Mouse (Mus musculus) layer of hippocampus, adult 9-11 months (tissue): ENCODE measurements around the gene Ptprh.
"Not testable (repeated sequence)": the region's sequence is repeated elsewhere in the genome, so short reads cannot be mapped to it uniquely, and the experiment has no call there.

Source experiments
- DNase-seq: peaks from one replicate; pipeline ENCODE4 v3.0.0; 2022

Ptprh gene

GRCm38 (mm10) chr7:4597046-4597445 lies 6.8 kb downstream of the Ptprh start:
- DNase-seq, result not testable (repeated sequence)

GRCm38 (mm10) chr7:4581481-4581880 lies 22.4 kb downstream of the Ptprh start:
- DNase-seq, result not testable (repeated sequence)

- DNase-seq, result not testable (repeated sequence)
These were observed 31.5 kb downstream of the Ptprh start for GRCm38 (mm10) chr7:4572361-4572760.

GRCm38 (mm10) chr7:4562660-4563059 lies 41.2 kb downstream of the Ptprh start:
- DNase-seq, result no peak

DNA sequence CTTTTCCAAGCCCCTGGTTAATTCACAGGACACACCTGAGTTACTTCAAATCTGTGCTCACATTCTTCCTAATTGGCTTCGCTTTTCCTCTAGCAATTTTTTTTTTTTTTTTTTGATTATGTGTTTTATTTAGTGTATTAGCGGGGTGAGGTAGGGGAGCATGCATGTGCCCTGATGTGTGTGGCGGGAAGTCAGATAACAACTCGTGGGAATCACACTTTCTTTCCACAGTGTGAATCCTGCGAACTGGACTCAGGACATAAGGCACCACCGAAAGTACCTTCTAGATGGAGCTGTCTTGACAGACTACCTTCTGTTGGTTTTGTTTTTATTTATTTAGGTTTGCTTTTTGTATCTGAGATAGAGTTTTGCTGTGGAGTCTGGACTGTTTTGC lies 46.7 kb downstream of the Ptprh start:
- DNase-seq, result no peak

DNA sequence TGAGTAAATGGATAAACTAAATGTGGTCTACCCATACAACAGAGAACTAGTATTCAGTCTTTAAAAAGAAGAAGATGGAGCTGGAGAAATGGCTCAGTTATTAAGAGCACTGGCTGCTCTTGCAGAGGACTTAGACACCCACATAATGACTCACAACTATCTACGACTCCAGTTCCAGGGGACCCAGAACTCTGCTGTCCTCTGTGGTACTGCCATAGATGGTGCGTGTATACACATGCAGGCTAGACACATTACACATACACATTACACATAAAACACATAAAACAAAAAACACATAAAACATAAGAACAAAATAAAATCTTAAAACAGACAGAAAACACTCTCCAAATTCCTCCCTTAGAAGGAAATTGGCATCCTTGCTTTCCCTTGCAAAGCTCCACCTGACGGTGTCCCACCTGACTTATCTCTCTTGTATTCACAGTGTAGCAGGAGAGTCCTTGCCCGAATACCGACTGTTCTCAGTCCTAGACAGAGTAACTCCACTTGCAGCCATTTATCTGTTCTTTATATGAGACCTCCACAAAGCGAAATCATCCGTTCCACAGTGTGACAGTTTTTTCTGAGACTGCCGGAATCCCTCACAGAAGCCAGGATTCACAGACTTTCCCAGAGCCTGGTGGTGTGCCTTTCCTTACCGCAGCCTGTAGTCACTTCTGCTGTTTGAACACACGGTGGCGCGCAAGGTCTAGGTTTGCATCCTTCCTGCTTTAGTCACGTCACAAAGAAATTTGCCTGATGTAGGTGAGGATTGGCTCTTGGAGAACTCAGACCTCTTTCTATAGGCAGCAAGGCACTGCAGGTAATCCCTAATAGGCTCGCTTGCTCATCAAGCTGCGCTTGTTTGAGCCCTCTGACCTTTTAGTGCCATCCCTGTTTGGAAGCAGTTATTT lies 47.3 kb downstream of the Ptprh start:
- DNase-seq, result peak; percentile 74

DNA sequence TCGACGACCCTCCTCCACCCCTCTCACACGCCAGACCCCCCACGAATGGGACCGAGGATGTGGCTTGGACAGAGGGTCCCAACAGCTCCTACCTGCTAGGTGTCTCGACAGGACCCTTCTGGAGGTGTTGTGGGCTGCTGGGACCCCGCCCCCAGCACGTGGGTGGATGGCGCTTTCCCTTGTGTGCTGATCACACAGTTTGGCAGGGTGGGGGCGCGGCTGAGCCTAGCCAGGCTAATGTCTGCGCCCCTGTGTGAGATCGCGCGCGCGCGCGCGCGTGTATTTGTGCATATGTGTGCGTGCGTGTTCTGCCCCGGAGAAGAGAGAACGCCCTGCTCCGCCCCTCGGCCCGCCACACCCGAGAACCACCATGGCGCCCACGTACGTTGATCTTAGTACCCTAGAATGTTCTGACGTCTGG lies 56.6 kb downstream of the Ptprh start, which contains the start of gene Syt5:
TSS of gene Syt5 (minus strand) at position 321 of the 421 bp plus-strand sequence.
- peak; percentile 83 for DNase-seq

DNA sequence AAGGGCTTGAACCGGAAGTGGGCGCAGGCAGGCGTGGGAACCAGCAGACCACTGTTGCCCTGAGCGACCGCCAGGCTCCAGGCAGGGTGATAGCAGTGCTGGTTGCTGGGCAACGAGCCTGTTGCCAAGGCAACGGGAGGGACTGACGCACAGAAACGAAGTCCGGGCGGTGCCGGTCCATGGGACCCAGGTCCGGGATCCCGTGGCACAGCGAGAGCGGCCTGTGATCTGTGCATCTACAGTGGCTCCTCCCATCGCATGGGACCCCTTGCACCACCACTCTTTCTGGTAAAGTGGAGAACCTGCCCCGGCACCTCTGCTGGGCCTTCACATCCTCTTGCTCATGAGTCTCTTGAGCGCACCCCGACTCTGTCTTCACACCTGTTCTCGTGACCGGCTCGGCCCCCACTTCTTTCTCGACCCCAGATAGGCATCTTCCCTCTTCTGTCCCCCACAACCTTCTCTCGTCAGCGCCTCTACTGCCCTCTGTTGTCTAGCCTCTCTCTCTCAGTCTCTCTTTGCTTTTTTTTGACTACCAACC lies 57.2 kb downstream of the Ptprh start:
- DNase-seq, result peak; percentile 97

GRCm38 (mm10) chr7:4546050-4546449 lies 57.8 kb downstream of the Ptprh start:
- no peak for DNase-seq

DNA sequence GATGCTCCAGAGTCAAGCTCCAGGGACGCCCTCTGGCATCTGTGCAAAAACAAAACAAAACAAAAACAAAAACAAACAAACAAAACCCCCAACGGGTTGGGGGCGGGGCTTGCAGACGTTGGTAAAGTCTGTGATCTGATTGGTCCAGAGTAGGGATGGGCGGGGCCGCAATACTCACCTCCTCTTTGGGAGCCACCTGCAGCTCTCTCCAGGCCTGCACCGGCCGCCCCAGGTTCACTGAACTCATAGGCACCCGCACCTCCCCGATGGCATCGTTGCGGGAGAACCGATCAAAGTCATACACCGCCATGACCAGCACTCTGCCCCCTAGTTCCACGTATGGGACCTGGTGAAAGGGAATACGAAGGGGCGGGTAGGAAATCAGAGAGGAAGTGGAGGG lies 61.8 kb downstream of the Ptprh start:
- DNase-seq, result no peak

- no peak for DNase-seq
These were observed 62.5 kb downstream of the Ptprh start for GRCm38 (mm10) chr7:4541344-4541743.

GRCm38 (mm10) chr7:4539019-4539418 lies 64.8 kb downstream of the Ptprh start:
- no peak for DNase-seq

GRCm38 (mm10) chr7:4537181-4537580 lies 66.7 kb downstream of the Ptprh start:
- no peak for DNase-seq

DNA sequence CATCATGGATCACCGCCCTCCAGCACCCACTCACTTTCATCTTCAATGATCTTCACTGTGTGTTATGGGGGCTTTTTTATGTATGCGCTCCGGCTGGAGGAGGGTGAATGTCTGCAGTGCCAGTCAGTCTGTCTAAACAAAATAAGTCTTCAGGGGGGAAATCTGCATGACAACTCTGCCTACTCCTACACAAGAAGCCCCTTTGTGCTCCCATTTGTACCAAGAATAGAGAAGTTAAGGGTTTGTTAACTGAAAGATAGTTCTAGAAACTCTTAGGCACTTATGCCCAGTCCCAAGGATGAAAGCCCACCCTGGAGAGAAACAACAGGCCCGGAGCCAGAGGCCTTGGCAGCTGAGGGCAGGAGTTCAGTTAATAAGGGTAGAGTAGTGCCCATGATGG lies 67.5 kb downstream of the Ptprh start:
- DNase-seq, result no peak

DNA sequence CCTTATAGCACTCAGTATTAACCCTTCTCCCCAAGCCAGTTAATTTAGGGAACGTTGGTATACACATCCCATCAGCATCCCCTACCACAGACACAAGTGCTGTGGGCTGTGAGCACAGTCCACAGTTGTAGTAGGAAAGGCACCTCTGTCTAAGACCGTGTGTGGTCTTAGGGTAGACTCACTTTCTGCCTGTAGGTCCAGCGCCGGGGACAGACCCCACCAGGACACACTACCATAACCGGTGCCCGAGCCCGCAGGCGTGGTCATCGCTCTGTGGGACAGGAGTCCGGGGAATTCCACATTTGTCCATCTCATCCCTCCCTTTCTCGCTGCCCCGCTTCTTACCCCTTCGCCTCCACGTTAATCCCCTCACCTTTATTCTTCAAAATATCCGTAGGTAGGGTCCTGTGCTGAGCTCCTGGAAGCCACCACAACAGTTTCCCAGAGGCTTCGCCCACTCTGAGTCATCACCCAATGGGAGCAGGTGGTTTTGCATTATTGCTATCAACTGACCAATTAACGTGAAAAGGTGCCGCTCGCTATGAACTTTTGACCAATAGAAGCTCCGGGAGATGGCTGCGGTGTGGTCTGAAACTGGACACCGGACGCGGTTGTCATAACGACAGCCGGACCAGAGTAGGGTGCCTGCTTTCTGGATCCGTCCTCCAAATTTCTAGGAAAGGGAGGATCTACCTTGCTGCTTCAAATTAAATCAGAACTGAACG lies 71.7 kb downstream of the Ptprh start, which contains the start of gene Dnaaf3:
TSS of gene Dnaaf3 (minus strand) at position 449 of the 725 bp plus-strand sequence.
- no peak for DNase-seq

DNA sequence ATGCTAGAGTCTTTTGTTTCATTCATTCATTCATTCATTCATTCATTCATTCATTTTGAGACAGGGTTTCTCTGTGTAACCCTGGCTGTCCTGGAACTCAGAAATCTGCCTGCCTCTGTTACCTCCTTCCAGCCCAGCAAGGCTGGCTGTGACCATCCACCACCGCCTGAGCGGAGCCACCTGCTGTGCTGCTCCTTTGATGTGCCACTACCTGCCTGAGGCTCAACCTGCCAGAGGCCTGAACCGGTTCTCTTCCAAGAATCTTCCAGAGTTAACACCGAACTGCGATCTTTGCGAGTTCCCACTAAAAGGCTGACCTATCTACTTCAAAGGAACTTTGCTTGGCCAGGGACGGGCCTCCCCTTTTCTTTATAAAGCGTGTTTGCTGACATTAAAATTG lies 73.7 kb downstream of the Ptprh start:
- not testable (repeated sequence) for DNase-seq

DNA sequence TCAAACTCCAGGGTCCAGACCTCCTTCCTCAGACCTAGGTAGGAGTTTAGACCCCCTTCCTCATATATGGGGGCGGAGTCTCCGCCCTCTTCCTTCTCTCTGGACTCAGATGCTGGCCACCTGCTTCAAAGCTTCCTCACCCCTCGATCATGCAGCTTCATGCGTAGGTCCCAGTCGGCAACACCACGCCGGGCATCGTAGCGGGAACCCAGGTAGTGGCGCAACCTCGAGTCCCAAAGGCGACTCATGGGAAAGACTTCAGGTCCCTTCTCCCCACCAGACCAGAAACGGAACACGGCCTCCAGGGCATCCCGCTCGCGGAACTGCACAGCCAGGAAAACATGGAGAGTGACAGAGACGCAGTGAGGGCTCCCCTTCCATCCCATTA lies 76.5 kb downstream of the Ptprh start:
- no peak for DNase-seq

GRCm38 (mm10) chr7:4526341-4527301 lies 77.2 kb downstream of the Ptprh start:
- peak; percentile 74 for DNase-seq

DNA sequence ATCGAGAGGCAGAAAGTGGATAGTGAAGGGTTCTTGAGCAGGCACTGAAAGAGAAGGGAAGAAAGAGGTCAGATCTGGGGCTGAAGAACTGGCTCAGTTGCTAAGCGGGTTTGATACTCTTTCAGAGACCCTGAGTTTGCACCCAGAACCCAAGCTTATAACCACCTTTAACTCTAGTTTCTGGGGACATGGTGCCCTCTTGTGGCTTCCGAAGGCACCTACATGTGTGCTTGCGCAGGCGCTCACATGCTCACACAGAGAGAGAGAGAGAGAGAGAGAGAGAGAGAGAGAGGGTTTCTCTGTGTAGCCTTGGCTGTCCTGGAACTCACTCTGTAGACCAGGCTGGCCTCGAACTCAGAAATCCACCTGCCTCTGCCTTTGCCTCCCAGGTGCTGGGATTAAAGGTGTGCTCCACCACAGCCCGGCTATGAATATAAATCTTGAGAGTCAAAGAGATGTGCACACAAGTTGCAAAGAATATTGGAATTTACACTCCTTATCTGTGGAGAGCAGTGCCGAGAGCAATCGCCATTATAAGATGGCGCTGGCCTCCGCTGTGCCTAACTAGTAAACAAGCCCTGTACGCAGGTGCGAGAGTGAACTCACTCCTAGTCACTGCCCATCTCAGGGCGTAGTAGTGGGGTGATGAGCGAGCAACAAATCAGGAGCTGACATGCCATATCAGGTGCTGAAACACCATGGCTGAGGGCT lies 79.5 kb downstream of the Ptprh start, which contains the start of gene Tnni3:
TSS of gene Tnni3 (minus strand) at position 18 of the 711 bp plus-strand sequence.
- DNase-seq, result not testable (repeated sequence)

DNA sequence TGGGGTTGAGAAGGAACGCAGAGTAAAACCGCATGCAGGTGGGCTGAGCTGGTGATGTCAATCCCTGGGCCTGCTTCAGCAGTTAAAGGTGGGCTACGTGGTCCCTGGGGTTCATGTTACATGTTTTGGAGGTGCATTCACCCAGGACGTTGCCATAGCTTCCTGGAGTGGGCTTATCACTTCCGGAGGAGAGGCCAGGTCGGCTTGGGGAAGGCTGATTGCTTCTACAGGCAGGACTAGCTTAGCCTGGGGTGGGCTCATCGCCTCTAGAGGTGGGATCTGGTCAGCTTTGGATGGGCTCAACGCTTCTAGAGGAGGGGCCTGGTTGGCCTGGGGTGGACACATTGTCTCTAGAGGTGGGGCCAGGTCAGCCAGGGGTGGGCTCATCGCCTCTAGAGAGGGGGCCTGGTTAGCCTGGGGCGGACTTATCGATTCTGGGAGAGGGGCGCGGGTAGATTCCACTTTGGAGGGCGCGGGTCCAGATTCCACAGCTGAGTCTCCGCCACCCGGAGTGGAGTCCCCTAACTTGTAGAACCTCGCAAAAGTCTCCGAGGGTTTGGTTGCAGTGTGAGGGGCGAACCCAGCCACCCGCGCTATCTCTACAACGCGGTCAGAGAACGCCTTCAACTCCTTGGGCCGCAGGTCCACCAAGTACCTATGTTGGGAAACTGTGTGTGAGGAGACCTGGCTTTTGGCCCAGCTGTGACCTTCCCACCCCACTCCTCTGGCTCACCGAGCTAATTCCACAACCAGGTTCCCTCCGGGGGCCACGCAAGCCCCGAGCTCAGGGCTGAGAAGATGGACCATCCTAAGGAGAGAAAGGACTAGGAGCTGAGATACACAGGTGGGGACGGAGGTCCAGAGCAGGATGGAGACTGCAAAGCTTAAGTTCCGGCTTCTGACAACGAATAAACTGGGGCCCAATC lies 80.4 kb downstream of the Ptprh start:
- no peak for DNase-seq
